Comparison of ENCODE assay signal across 11 mouse cellular contexts in the genomic region with DNA sequence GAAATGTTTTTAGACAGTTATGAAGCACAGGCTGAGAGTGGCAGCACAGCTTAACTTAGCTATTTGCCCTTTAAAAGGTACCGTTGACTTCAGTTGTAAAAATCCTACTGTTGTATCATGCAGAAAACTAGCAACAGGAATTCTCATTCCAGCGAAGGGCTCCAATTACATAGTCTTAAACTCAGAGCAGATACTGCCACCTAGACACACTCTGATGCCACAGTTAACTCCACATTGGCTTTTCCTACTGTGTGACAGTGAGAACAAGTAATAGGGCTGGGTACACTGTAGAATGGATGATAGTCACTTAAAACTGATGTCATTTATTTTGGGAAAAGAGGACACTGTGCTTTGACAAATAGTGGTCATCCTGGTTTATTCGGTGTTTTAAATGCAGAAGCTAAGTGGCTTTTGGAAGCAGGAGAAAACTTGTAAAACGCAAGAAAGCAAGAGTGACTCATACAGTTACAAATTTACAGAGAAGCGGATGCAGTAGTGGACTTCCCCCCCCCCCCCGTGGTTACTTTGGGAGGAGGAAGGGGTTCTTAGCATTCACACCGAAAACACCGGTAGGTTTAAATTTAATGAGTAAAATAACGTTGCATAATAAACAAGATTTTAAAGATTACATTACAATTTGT. TPM values are rescaled to one million over a fixed set of nuclear protein-coding genes. Genes with fewer than 3 reads are reported as not detected.
A peak's percentile ranks its signal among the peaks of the same experiment; 100 is the strongest.
DNase-seq lines count a peak whose midpoint lies in the region; ATAC-seq and TF ChIP-seq lines count a peak whose summit lies in the region.
"Had no signal": no experiment of that assay in that cellular context is flagged by ENCODE, and none has a peak within 500 bp of the region (broad histone marks: within the 10 kb centered on the region; RNA-seq: fewer than 3 reads in every experiment).

No protein-coding gene starts in this region.

- H3K9me3 ChIP-seq in heart, postnatal 0 days (replicated peaks; ENCODE audit: control insufficient read depth, low read length): no peaks in the 10 kb centered on the region
- no peaks in the 10 kb centered on the region for H3K9me3 ChIP-seq in limb, embryonic 11.5 days (ENCODE audit: control insufficient read depth, low read length)
- no peaks in the 10 kb centered on the region for H3K9me3 ChIP-seq in limb, embryonic 10.5 days (replicated peaks)
- no peaks in the 10 kb centered on the region for H3K9me3 ChIP-seq in embryonic facial prominence, embryonic 14.5 days (ENCODE audit: control insufficient read depth, low read length)
- H3K9me3 ChIP-seq: embryonic facial prominence, embryonic 15.5 days; G1E; neural tube, embryonic 12.5 days had no signal

- no peak overlapping the region for H3K4me3 ChIP-seq in heart, postnatal 0 days (ENCODE audit: low read depth, low read length)
- H3K4me3 ChIP-seq in limb, embryonic 11.5 days (ENCODE audit: low read depth, low read length): no peak overlapping the region
- H3K4me3 ChIP-seq in limb, embryonic 10.5 days: no peak overlapping the region
- no peak overlapping the region for H3K4me3 ChIP-seq in embryonic facial prominence, embryonic 14.5 days (ENCODE audit: low read depth, low read length)
- H3K4me3 ChIP-seq: embryonic facial prominence, embryonic 15.5 days; neural tube, embryonic 12.5 days had no signal

- WGBS in heart, postnatal 0 days: 60% methylated on average over 9 of the region's 9 CpGs
- WGBS in limb, embryonic 11.5 days: 52% methylated on average over 9 of the region's 9 CpGs
- 72% methylated on average over 9 of the region's 9 CpGs for WGBS in limb, embryonic 10.5 days
- WGBS in embryonic facial prominence, embryonic 14.5 days: 61% methylated on average over 9 of the region's 9 CpGs

- peak; percentile 41 for TF ChIP-seq CTCF in heart, postnatal 0 days (IDR thresholded peaks at IDR 0.05; ENCODE audit: low read depth)

- H3K4me2 ChIP-seq in heart, postnatal 0 days (ENCODE audit: low read depth, low read length): no peak overlapping the region
- H3K4me2 ChIP-seq in limb, embryonic 11.5 days (ENCODE audit: low read depth, severe bottlenecking): no peak overlapping the region
- no peak overlapping the region for H3K4me2 ChIP-seq in embryonic facial prominence, embryonic 14.5 days (ENCODE audit: low read depth, low read length)
- H3K4me2 ChIP-seq: embryonic facial prominence, embryonic 15.5 days had no signal

- no peaks in the 10 kb centered on the region for H3K4me1 ChIP-seq in heart, postnatal 0 days (ENCODE audit: control insufficient read depth, insufficient read depth)
- H3K4me1 ChIP-seq in limb, embryonic 11.5 days (ENCODE audit: control insufficient read depth, insufficient read depth, low read length): peaks cover 3% of the 10 kb centered on the region; the same call in 1 of the 2 replicates
- peaks cover 17% of the 10 kb centered on the region for H3K4me1 ChIP-seq in limb, embryonic 10.5 days
- H3K4me1 ChIP-seq in embryonic facial prominence, embryonic 14.5 days (ENCODE audit: control insufficient read depth, insufficient read depth, low read length): no peaks in the 10 kb centered on the region
- H3K4me1 ChIP-seq: embryonic facial prominence, embryonic 15.5 days had no signal

- H3K36me3 ChIP-seq in heart, postnatal 0 days (replicated peaks; ENCODE audit: control insufficient read depth, insufficient read depth, low read length): no peaks in the 10 kb centered on the region
- no peaks in the 10 kb centered on the region for H3K36me3 ChIP-seq in limb, embryonic 11.5 days (ENCODE audit: control insufficient read depth, insufficient read depth, low read length)
- no peaks in the 10 kb centered on the region for H3K36me3 ChIP-seq in limb, embryonic 10.5 days
- H3K36me3 ChIP-seq in embryonic facial prominence, embryonic 14.5 days (ENCODE audit: control insufficient read depth, insufficient read depth, low read length): no peaks in the 10 kb centered on the region
- H3K36me3 ChIP-seq: embryonic facial prominence, embryonic 15.5 days; G1E; neural tube, embryonic 12.5 days had no signal

- H3K27ac ChIP-seq in heart, postnatal 0 days (ENCODE audit: low read depth): no peak overlapping the region
- no peak overlapping the region for H3K27ac ChIP-seq in limb, embryonic 11.5 days (replicated peaks; ENCODE audit: low read depth, low read length)
- no peak overlapping the region for H3K27ac ChIP-seq in limb, embryonic 10.5 days
- no peak overlapping the region for H3K27ac ChIP-seq in embryonic facial prominence, embryonic 14.5 days (replicated peaks; ENCODE audit: low read depth, low read length)
- H3K27ac ChIP-seq: embryonic facial prominence, embryonic 15.5 days; neural tube, embryonic 12.5 days had no signal

- no peak for ATAC-seq in heart, postnatal 0 days (ENCODE audit: insufficient read depth, low read depth)
- no peak for ATAC-seq in limb, embryonic 11.5 days (ENCODE audit: insufficient number of reproducible peaks, low FRiP score, low TSS enrichment, low read depth)
- ATAC-seq in embryonic facial prominence, embryonic 14.5 days (ENCODE audit: low read depth): no peak

- DNase-seq in heart, postnatal 0 days (ENCODE audit: low spot score): no peak
- no peak for DNase-seq in heart, adult 8-10 months (ENCODE audit: low spot score)
- peak; percentile 22 for DNase-seq in limb, embryonic 11.5 days (ENCODE audit: low spot score)
- DNase-seq in limb, embryonic 10.5 days (ENCODE audit: low spot score): no peak
- DNase-seq in R1 (ENCODE audit: low read depth, low spot score): peak; percentile 26
- peak; percentile 49 for DNase-seq in embryonic facial prominence, embryonic 14.5 days (ENCODE audit: low spot score)
- no peak for DNase-seq in thymus, postnatal 14 days
- DNase-seq: gastrocnemius, postnatal 25 days had no signal

- H3K9ac ChIP-seq in heart, postnatal 0 days (replicated peaks; ENCODE audit: low read depth, low read length): no peak overlapping the region
- H3K9ac ChIP-seq in limb, embryonic 11.5 days (ENCODE audit: low read length): no peak overlapping the region
- no peak overlapping the region for H3K9ac ChIP-seq in embryonic facial prominence, embryonic 14.5 days (ENCODE audit: low read depth, low read length)
- H3K9ac ChIP-seq: embryonic facial prominence, embryonic 15.5 days; neural tube, embryonic 12.5 days had no signal

- H3K27me3 ChIP-seq in heart, postnatal 0 days (ENCODE audit: control insufficient read depth, insufficient read depth, low read length): no peaks in the 10 kb centered on the region
- H3K27me3 ChIP-seq in limb, embryonic 11.5 days (ENCODE audit: control insufficient read depth, insufficient read depth, low read length): no peaks in the 10 kb centered on the region
- no peaks in the 10 kb centered on the region for H3K27me3 ChIP-seq in limb, embryonic 10.5 days (ENCODE audit: low read depth, poor library complexity, severe bottlenecking)
- H3K27me3 ChIP-seq in embryonic facial prominence, embryonic 14.5 days (replicated peaks; ENCODE audit: control insufficient read depth, insufficient read depth, low read length): no peaks in the 10 kb centered on the region
- H3K27me3 ChIP-seq: embryonic facial prominence, embryonic 15.5 days; neural tube, embryonic 12.5 days had no signal

- TF ChIP-seq EP300 in heart, postnatal 0 days (IDR thresholded peaks at IDR 0.05; ENCODE audit: low read depth): no peak

RNA-seq across cellular contexts. Expression of a gene that starts 22.2 kb away (rescaled TPM):
- total RNA-seq in heart, postnatal 0 days (2014; rRNA removed; ENCODE audit: low replicate concordance): 96.4 and 157 TPM in 2 replicates
- polyA plus RNA-seq in heart, postnatal 0 days (2015; fragmentation: Nextera tagmentation; extraction: Ambion mirVana): 180 and 201 TPM in 2 replicates
- total RNA-seq in heart, adult 8-10 months (2022): 10 to 100 TPM; 24.2 to 38.5 (median 28.3) TPM
- polyA plus RNA-seq in limb, embryonic 11.5 days (2014; fragmentation: Nextera tagmentation; extraction: Ambion mirVana): 34.5 and 36.5 TPM in 2 replicates
- polyA plus RNA-seq in limb, embryonic 10.5 days (2016; fragmentation: Nextera tagmentation; extraction: Ambion mirVana): 37.1 and 37.7 TPM in 2 replicates
- 35.4 and 39.0 TPM in 2 replicates for polyA plus RNA-seq in embryonic facial prominence, embryonic 14.5 days (2014; fragmentation: Nextera tagmentation; extraction: Ambion mirVana)

RNA-seq across cellular contexts. Expression of a gene that starts 43.5 kb away (rescaled TPM):
- 30.0 and 33.9 TPM in 2 replicates for total RNA-seq in heart, postnatal 0 days (2014; rRNA removed; ENCODE audit: low replicate concordance)
- 22.6 and 22.9 TPM in 2 replicates for polyA plus RNA-seq in heart, postnatal 0 days (2015; fragmentation: Nextera tagmentation; extraction: Ambion mirVana)
- total RNA-seq in heart, adult 8-10 months (2022): 10 to 100 TPM; 16.9 to 19.7 (median 18.2) TPM
- polyA plus RNA-seq in limb, embryonic 11.5 days (2014; fragmentation: Nextera tagmentation; extraction: Ambion mirVana): 39.8 and 42.0 TPM in 2 replicates
- 37.4 and 37.7 TPM in 2 replicates for polyA plus RNA-seq in limb, embryonic 10.5 days (2016; fragmentation: Nextera tagmentation; extraction: Ambion mirVana)
- polyA plus RNA-seq in embryonic facial prominence, embryonic 14.5 days (2014; fragmentation: Nextera tagmentation; extraction: Ambion mirVana): 31.3 and 34.1 TPM in 2 replicates

Comparison
In these comparisons a context has a peak if more than half of its experiments do, and no peak if none do; other contexts are left out.
1. DNase-seq: peak in limb, embryonic 11.5 days (single experiment), R1 (single experiment) and embryonic facial prominence, embryonic 14.5 days (single experiment); none in heart, postnatal 0 days (single experiment), heart, adult 8-10 months (single experiment), limb, embryonic 10.5 days (single experiment) and thymus, postnatal 14 days (single experiment).